Mouse (Mus musculus): ENCODE measurements around the gene Ndufb3.

DNA sequence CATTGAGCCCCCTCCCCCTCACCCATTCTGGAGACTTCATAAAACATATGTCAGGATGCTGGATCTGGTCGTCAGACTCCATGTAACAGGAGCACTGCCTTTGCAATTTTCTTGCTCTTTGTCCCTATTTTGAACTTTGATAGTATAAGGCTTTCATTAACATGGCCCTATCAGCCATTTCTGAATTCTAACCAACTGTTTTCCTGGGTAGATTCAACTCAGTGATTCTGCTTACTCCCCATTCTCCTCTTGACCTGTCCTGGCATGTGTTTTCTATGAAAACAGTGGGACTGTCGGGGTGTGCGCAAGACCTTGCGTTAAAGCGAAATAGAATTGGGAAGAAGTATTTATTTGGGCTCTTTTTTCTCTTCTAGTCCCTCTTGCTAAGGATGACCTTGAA is 21.2 kb upstream of the Ndufb3 start:
- no peak for TF ChIP-seq CTCF (IDR thresholded peaks at IDR 0.05; ENCODE audit: low read depth, low read length)
- TF ChIP-seq TAL1 (conservative IDR thresholded peaks at IDR 0.05; ENCODE audit: low read depth, low read length), result no peak
- TF ChIP-seq GATA1 (IDR thresholded peaks at IDR 0.05; ENCODE audit: borderline replicate concordance, low read length), result no peak

Measured in G1E (cell line).